Mouse (Mus musculus) gastrocnemius, postnatal 25 days (tissue): Measurements from ENCODE around the gene Klf15. TPM values are rescaled to one million over a fixed set of nuclear protein-coding genes. Genes with fewer than 3 reads are reported as not detected.

Source experiments
- DNase-seq: peaks from one replicate; pipeline ENCODE4 v3.0.0; 2022
- total RNA-seq, 2 experiments: library from RNA; stranded (reverse); gene quantifications; 1 replicate in 1 of 2; 2 replicates in 1 of 2; pipeline ENCODE4 v1.2.3; 2021

Gene Klf15
- total RNA-seq, 2 experiments from 2014 or later: 29.8 to 33.3 TPM

DNA sequence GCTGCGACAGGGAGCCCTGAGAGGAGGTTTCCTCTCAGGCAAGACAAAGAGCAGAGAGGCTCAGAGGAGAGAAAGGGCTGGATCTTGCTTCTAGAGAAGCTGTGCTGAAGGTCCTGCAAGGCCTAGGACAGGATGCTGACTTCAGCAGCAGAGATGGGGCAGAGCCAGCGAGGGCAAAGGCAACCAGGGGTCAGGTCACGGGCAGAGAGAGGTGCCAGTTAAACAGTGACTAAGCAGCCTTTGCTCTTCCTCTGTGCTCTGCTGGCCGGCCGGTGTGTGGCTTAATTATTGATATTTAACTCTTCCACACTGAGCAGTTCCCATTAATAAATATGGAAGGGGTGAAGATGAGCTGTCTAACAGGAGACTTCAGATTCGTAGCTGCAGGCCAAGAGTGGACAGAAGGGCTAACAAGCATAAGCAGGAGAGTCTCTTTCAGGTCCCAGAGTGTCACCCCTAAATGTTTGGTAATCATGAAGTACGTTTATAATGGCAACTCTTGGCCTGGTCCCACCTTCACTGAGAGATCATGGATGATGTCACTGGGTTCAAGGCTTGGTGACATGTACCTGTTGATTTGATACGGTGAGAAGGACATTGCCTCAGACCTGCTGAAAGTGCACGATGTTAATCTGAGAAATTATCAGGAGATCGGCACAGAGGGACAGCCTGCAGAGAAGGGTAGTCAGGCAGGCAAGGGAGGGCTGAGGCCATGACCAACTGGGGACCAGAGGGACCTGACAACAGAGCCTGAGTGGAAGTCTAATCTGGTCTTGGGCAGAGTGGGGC, 29.8 kb downstream of the Klf15 start:
- DNase-seq: peak; percentile 57

DNA sequence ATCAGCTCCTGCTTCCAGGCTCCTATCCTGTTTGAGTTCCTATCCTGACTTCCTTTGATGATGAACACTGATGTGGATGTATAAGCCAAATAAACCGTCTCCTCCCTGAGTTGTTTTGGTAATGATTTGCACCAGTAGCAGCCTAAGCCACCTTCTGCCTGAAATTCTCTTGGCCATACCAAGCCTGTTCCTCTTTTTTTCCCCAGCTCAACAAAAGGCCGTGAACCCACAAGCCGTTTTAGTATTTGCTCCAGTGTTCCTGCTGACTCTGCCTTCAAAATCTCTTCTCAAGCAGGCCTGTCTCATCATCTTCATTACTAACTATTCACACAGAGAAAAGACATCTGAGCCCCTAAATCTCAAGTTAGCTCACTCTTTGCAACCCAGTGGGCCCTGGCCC, 31.8 kb downstream of the Klf15 start:
- no peak for DNase-seq

DNA sequence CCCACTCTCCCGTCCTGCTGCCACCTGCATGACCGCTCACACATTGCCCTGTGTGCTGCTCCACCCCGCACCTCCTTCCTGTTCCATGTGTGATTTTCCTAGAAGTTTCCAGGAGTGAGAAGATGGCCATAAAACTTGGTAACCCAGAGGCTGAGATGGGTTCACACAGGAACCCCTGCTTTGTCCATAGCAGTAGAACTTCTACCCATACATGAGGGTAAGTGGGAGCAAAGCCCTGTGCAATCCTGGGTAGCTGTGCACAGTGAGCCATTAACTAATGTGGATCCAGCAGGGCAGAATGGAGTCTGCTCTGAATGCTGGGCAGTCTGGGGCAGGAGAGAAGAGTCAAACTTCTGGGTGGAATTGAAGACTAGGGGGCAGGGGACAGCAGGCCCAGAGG, 32.2 kb downstream of the Klf15 start:
- DNase-seq: no peak

DNA sequence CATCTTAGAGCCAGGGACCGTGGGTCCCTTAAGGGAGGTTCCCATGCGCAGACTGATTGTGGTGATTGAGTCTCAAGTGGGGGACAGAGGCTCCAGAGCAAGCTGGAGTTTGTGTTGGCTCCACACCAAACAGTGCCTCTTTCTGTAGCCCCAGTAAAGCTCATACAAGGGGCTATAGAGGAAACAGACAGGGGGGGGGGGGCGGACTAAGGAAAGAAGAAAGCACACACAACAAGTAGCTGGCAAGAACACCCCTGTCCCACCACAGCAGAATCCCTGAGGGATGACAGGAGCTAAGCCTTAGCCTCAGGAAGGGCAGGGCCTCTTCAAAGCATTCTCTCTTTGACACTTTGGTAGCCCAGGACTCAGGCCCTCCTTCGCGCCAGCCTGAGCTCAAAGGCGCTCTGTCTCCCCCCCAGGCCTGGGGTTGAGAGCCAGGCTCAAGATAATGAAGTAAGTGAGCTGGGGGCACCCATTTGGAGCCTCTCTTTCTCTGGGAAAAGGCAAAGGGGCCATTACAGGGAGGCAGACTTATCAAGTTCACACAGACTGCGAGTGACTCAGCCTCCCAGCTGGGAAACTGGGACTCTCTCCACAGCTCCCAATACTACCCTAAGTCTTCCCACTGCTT, 33.0 kb downstream of the Klf15 start:
- no peak for DNase-seq

DNA sequence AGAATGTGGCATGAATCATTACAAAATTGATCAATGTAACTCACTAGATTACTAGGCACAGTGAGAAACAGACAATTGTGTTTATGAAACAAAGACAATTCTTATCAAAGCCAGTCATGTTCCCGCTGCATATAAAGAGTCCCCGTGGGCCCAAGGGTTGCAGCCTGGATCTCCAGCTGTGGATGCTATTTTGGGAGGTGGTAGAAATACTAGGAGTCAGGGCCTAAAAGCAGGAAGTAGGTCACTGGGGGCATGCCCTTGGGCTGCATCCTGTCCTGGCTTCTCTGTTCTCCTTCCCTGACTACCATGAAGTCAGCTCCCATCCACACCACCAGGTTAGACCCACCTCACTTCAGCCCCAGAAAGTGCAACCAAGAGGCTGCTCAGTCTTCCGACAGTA, 33.8 kb downstream of the Klf15 start:
- DNase-seq: no peak

DNA sequence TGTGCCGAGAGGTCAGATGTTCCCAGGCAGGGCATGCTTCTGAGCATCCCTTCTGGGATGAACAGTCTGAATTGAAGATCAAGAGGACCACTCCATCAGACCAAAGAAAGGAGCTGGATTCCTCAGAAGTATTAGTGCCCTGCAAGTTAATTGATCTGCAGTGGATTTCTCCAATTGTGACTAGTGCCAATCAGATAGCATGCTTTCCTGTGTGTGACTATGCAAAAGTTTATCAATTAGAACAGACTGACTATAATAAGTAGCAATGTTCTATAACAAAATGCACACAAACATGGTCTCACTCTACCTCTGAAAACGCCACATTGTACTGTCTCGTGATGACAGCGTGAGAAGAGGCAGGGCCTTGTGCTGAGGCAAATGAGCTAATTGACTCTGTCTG, 37.1 kb downstream of the Klf15 start:
- no peak for DNase-seq

DNA sequence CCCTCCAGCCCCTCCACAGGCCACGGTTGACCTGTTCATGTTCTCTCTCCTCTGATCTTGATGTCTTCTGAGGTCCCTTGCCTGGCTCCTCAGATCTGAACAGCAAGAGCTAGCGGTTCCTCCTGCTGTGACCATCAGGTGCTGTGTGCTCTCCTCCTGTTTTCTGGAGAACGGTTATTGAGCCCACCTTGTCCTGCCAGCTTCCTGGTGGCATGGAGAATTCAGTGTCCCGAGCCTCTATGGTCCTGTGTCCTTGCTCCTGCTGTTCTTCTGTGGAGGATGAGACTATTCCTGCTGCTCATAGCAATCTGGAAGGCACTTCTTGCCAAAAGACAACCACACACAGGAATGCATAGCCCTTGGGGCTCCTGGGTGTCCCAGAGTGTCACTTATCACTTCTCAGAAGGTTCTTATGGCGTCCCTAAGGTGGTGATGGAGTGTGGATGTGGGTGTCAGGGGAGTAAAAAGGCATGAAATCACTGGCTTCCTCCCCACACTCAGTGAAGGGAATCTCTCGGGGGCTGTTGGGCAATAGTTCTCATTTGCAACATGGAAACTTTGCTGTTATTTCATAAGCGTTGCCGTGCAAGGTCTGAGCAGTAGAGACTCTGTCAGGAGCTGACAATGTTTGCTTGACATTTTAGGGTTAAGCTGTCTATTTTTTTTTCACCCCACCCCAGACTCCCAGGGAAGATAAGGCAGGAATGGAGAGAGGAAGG, 39.0 kb downstream of the Klf15 start:
- no peak for DNase-seq

DNA sequence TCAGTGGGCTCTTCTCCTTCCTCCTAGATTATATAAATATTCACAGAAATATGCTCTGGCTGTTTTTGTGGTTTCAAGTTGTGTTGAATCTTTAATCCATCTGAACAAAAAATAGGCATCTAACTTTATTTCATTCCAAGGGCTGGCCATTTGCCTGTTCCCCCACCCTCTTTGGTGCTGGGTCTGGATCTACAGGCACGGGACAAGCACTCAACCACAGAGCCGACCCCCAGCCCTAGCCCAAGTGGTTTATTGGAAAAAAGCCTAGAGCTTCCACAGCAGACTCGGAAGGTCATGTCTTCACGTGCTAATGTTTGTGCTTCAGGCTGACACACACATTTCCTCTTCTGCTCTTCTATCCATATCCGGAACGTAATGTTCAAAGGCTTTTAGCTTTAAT, 43.5 kb downstream of the Klf15 start:
- no peak for DNase-seq

DNA sequence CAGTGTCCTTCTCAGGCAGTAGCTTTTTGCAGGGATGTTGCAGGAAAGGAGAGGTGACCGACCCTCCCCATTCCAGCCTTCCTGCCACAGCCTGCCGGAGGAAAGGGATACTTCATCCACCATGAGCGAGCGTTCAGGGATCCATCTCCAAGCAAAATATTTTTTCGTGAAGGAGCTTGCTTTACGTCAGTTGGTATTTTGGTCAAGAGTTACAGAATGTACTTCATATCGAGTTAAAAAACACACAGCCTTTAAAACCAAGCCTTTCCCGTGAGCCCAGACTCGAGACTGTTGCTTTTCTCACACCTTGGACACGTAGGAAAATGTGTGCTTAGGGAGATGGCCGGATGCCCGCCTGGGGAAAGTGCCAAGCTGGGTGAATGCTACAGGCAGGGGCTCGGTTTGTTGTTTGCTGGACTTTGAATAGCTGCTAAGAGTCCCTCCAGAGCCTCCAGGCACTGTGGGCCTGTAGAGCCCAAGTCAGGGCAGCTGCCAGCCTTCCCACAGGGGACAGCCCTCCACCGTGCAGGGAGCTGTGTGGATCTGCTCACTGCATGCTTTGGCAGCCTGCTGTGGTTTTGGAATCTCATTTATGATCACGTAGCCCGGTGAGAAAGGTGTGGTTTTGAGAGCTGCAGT, 44.4 kb downstream of the Klf15 start:
- peak; percentile 81 for DNase-seq

DNA sequence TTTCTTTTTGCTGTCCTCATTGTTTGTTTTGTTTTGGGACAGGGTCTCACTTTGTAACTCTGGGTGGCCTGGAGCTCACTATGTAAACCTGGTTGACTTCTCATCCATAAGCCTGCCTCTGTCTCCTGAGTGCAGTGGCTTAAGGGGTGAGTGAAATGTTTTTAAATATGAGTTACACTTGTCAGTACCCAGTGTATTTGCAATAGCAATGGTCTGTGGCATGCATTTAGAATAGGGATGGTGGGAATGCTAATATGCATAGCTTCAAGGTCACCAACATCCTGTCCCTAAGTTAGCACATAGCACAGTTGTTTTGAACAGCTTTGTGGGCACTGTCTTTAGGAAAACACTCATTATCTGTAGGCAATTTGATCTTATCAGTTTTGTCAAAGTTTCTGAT, 45.1 kb downstream of the Klf15 start:
- no peak for DNase-seq

DNA sequence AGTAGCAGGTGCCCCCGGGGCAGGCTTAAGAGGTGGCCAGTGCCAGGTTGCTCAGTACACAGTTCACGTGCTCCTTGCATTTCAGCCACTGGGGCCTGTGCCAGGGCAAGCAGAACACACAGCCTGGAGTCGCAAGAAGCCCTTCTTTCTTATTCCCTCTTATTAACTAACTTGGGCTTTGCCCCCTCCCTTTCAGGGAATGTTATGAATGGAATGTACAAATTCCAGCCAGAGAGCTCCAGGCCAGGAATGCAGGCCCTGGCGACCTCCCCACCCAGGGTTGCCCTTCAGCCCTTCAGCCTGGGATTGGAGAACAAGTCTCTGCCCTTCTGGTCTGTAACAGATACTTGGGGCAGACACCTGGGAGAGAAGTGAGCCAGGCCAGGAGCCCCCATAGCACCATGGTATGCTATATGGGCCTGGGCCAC, 45.8 kb downstream of the Klf15 start:
- peak; percentile 76 for DNase-seq

DNA sequence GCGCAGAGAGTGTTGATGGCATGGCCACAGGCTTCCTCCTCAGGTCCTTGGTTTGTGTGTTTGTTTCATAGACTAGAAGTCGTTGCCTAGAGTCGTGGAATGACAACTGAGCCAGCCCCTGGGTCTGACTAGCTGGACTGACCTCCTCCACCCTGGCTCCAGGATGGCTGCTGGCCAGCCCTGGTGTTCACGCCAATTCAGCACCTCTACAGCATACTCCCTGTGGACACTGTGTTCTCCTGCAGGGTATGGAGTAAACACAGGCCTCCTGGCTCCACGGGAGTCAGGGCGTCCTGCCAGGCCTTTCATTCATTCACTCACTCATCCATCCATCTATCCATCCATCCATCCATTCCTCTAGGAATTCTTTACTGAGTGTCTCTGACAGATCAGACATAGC, 46.7 kb downstream of the Klf15 start:
- DNase-seq: peak; percentile 91

DNA sequence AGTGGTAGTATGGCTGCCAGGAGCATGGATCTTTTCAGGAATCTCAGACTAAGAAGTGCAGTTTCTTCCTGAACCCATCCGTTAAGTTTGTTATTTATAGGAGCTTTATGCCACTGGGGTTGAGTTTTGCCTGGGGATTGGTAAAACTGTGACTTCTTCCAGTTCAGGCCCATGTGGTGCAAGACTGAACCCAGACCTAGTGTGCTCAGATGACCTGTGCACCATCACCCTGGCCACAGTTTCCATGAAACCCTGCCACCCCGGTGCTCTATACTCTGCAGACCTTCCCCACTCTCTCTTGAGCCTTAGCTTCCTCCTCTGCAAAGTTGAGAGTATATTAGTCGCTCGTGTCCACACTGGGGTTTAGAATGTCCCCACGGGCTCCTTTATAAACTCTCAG, 50.0 kb downstream of the Klf15 start:
- no peak for DNase-seq

DNA sequence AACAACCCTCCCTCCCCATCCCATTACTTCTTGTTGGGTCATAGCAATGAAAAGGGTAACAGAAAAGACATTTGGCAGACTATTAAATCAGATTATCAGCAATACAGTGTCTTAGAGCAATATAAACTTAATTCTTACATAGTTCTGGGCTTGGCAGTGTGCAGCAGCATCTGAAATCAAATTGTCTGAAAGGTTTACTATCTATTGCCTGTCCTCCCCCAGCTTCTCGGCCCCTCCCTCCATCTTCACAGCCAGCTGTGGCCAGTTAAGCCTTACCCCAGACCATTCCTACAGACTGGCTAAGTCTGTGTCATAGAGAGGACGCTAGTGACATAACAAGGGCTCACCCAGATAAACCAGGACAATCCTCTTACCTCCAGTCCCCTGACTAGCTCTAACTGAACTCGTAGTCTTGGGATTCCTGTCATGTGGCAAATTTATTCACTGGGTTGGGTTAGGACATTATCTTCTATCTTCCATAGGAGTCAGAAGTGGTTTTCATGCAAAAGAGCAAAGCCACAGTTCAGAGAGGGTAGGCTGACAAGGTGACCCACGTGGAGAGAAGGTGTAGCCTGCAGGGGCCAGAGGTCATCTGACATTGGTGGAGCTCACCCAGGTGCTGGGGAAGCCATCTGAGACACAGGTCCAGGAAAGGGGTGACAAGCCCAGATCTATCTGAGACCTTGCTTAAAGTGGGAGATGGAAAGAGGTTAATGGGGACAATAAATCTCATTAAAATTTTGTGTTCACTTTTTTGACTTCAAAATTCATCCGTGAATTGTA, 50.9 kb downstream of the Klf15 start:
- DNase-seq: no peak

DNA sequence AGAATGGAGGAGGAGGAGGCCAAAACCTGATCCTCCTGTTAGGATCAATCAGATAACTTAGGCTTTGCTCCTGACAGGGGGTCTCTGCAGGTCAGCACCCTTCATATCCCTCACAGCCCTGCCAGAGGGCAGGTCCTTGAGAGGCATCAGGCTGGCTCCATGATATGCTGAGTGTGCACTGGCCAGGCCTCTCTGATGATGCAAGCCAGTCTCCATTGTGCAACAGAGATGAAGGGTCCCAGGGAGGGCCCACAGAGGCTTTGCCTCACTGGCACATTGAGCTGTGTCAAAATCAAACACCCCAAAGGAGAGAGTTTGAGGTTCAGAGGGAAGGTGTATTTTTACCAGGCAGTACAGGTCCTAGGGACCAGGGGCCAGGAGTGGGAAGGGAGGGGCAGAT, 52.0 kb downstream of the Klf15 start:
- DNase-seq: no peak

DNA sequence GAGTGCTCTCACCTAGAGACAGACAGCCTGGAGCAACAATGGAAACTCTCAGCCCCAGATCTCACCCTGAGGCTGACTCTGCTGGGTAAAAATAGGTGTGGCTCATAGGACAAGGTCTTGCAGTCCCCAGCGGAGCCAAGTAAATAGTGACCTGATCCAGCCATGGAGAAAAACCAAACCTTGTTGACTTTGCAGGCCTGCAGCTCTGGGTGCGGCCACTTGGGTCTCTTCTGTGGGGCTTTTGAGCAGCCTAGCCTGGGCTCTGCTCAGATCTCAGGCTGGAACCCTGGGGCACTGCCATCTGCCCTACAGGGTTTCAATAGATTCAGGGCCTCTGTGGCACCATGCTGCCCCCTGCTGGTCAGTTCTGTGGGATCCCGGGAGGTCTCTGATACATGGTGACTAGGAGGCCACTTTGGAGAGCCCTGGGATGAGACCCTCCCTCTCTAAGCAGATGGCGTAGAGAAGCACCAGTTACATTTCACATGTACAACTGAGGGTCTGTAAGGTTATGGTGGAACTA, 52.6 kb downstream of the Klf15 start:
- peak; percentile 87 for DNase-seq

DNA sequence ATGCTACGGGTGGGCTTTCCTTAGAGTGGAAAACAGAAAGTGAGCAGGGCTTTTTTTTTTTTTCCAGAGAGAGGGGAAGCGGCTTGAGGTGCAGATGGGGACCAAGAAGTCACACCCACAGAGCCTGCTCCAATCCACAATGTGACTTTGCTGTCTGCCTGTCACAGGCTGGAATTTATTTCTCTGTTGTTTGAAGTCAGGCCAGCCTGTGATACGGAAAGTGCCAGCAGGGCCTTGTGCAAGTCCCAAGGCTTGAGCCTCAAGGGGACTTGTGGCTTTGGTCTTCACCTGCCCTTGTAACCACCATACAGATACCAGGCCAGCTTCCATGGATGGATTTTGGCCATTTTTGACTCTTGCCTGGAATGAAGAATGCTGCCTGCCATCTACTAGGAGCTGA, 56.5 kb downstream of the Klf15 start:
- no peak for DNase-seq

DNA sequence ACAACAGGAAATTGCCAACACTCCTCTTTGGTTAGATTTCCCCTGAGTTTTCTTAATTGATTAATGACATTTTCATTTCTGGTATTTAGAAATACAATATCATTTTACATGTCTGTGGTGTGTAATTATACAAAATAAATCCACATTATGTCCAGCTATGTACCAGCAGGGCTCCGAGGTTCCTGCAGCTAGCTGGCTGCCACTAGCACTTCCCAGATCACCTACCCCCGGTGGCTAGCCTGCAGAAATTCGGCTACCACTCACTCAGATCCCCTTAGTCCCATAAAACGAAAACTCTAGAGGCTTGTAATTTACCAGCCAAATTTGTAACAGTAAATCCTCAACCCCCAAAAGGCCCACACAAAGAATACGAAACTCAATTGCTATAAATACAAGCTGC, 57.0 kb downstream of the Klf15 start:
- DNase-seq: no peak
